Mouse (Mus musculus) hindbrain, embryonic 11.5 days (tissue): Measurements from ENCODE around the gene Unc50. TPM values are rescaled to one million over a fixed set of nuclear protein-coding genes. Genes with fewer than 3 reads are reported as not detected.

Experiments used
- ATAC-seq: fragments of 200-750 bp; cut with Nextera tagmentation; 2 replicates; pipeline ENCODE4 v1.8.0; 2017; ENCODE audit warnings: mild to moderate bottlenecking, moderate TSS enrichment, moderate library complexity; ENCODE audit not compliant: low FRiP score
- DNase-seq: peaks from one replicate; pipeline ENCODE4 v3.0.0-alpha.2; 2015; ENCODE audit warnings: low spot score
- H3K27ac ChIP-seq: fragments of 300-500 bp; sonication (generic); 2 replicates; pipeline ENCODE4 v1.5.1; 2014; ENCODE audit warnings: mild to moderate bottlenecking, low read depth, low read length
- H3K27me3 ChIP-seq: fragments of 300-500 bp; sonication (generic); 2 replicates; pipeline ENCODE4 v1.6.1; 2014; ENCODE audit warnings: mild to moderate bottlenecking, low read length, moderate library complexity, mixed read lengths; ENCODE audit not compliant: control insufficient read depth, insufficient read depth
- H3K36me3 ChIP-seq: fragments of 300-500 bp; sonication (generic); 2 replicates; pipeline ENCODE4 v1.6.1; 2014; ENCODE audit warnings: mild to moderate bottlenecking, low read length, moderate library complexity, mixed read lengths; ENCODE audit not compliant: control insufficient read depth, insufficient read depth
- H3K4me1 ChIP-seq: fragments of 300-500 bp; sonication (generic); replicated peaks from 2 replicates; pipeline ENCODE4 v1.6.1; 2014; ENCODE audit warnings: low read length, mixed read lengths; ENCODE audit not compliant: control insufficient read depth, insufficient read depth
- H3K4me2 ChIP-seq: fragments of 300-500 bp; sonication (generic); replicated peaks from 2 replicates; pipeline ENCODE4 v1.6.1; 2014; ENCODE audit warnings: mild to moderate bottlenecking, low read depth, low read length
- H3K4me3 ChIP-seq: fragments of 300-500 bp; sonication (generic); 2 replicates; pipeline ENCODE4 v1.5.1; 2014; ENCODE audit warnings: low read depth, low read length
- H3K9ac ChIP-seq: fragments of 300-500 bp; sonication (generic); 2 replicates; pipeline ENCODE4 v1.6.1; 2014; ENCODE audit warnings: low read depth, low read length
- H3K9me3 ChIP-seq: fragments of 300-500 bp; sonication (generic); 2 replicates; pipeline ENCODE4 v1.6.1; 2016; ENCODE audit warnings: low read length; ENCODE audit not compliant: control insufficient read depth
- WGBS: fragments of 180-500 bp; shearing (Covaris S2); extraction: QIAGEN DNeasy Blood & Tissue Kit; methylation state at CpG from one replicate; pipeline ENCODE4 v1.1.7; 2014; 5-methylcytosine and 5-hydroxymethylcytosine counted together
- polyA plus RNA-seq: library from polyadenylated mRNA; unstranded; fragments of >200 nt; fragmentation: Nextera tagmentation; extraction: Ambion mirVana; gene quantifications from 2 replicates; pipeline ENCODE4 v1.2.1, GENCODE M21; 2014

Unc50 gene
- 121 and 128 TPM in 2 replicates for polyA plus RNA-seq

- peak within 1 kb of the TSS; percentile 79 for H3K4me2 ChIP-seq
- peak within 1 kb of the TSS; percentile 82 for H3K9ac ChIP-seq
- H3K27ac ChIP-seq: peak within 1 kb of the TSS; percentile 49; the same call in 1 of the 2 replicates
- H3K4me3 ChIP-seq: peak within 1 kb of the TSS; percentile 79
- WGBS: 3% methylated on average over 57 of the region's 57 CpGs
- no peaks in the 10 kb centered on the region for H3K9me3 ChIP-seq
- DNase-seq (peak; percentile 93), ATAC-seq (peak; percentile 98)
- H3K27me3 ChIP-seq: no peaks in the 10 kb centered on the region
- H3K4me1 ChIP-seq: peaks cover 4% of the 10 kb centered on the region; the same call in 1 of the 2 replicates
- H3K36me3 ChIP-seq: no peaks in the 10 kb centered on the region; the same call in 1 of the 2 replicates
Observed at GRCm38 (mm10) chr1:37429366-37430296, at the start of gene Unc50, which contains the start of gene Coa5. Unc50 (plus strand) TSS chr1:37430139. Coa5 (minus strand) TSS chr1:37430103.

GRCm38 (mm10) chr1:37380913-37381312, 49.0 kb upstream of the Unc50 start:
- WGBS: 93% methylated on average over 5 of the region's 5 CpGs
- Histone ChIP-seq H3K36me3 (no peaks in the 10 kb centered on the region), H3K4me2 (no peak overlapping the region), H3K27me3 (no peaks in the 10 kb centered on the region), H3K4me1 (no peaks in the 10 kb centered on the region), H3K9me3 (no peaks in the 10 kb centered on the region), H3K27ac (no peak overlapping the region), H3K4me3 (no peak overlapping the region), H3K9ac (no peak overlapping the region)
- DNase-seq (no peak), ATAC-seq (no peak)

- Histone ChIP-seq H3K4me3 (no peak overlapping the region), H3K9me3 (no peaks in the 10 kb centered on the region), H3K36me3 (no peaks in the 10 kb centered on the region), H3K9ac (no peak overlapping the region), H3K4me1 (no peaks in the 10 kb centered on the region), H3K4me2 (no peak overlapping the region), H3K27me3 (no peaks in the 10 kb centered on the region), H3K27ac (no peak overlapping the region)
- DNase-seq (no peak), ATAC-seq (no peak)
- WGBS: 86% methylated on average over 3 of the region's 3 CpGs
Observed at GRCm38 (mm10) chr1:37384304-37384703, 45.6 kb upstream of the Unc50 start.

- 74% methylated on average over 7 of the region's 7 CpGs for WGBS
Observed at GRCm38 (mm10) chr1:37386448-37386971, 43.4 kb upstream of the Unc50 start.

GRCm38 (mm10) chr1:37393174-37393573, 36.8 kb upstream of the Unc50 start:
- Histone ChIP-seq H3K36me3 (peaks cover 5% of the 10 kb centered on the region; the same call in 1 of the 2 replicates), H3K4me3 (no peak overlapping the region), H3K4me2 (no peak overlapping the region), H3K4me1 (no peaks in the 10 kb centered on the region), H3K9ac (no peak overlapping the region), H3K27me3 (no peaks in the 10 kb centered on the region), H3K9me3 (no peaks in the 10 kb centered on the region), H3K27ac (no peak overlapping the region)
- ATAC-seq (no peak), DNase-seq (no peak)
- 85% methylated on average over 5 of the region's 5 CpGs for WGBS

More at GRCm38 (mm10) chr1:37386448-37386971, 43.4 kb upstream of the Unc50 start:
- ATAC-seq (no peak), DNase-seq (no peak)
- no peaks in the 10 kb centered on the region for H3K27me3 ChIP-seq
- H3K4me1 ChIP-seq: no peaks in the 10 kb centered on the region
- no peak overlapping the region for H3K27ac ChIP-seq
- no peaks in the 10 kb centered on the region for H3K9me3 ChIP-seq
- H3K4me3 ChIP-seq: no peak overlapping the region
- H3K9ac ChIP-seq: no peak overlapping the region
- H3K36me3 ChIP-seq: no peaks in the 10 kb centered on the region
- H3K4me2 ChIP-seq: no peak overlapping the region

- no peak for DNase-seq
- H3K4me2 ChIP-seq: no peak overlapping the region
- no peak overlapping the region for H3K27ac ChIP-seq
Observed at GRCm38 (mm10) chr1:37396481-37396880, 33.5 kb upstream of the Unc50 start.

GRCm38 (mm10) chr1:37398961-37399360, 31.0 kb upstream of the Unc50 start:
- Histone ChIP-seq H3K4me2 (no peak overlapping the region), H3K27ac (no peak overlapping the region), H3K9ac (no peak overlapping the region), H3K36me3 (peaks cover 3% of the 10 kb centered on the region; the same call in 1 of the 2 replicates), H3K9me3 (no peaks in the 10 kb centered on the region), H3K27me3 (no peaks in the 10 kb centered on the region), H3K4me1 (no peaks in the 10 kb centered on the region), H3K4me3 (no peak overlapping the region)
- ATAC-seq: no peak
- no peak for DNase-seq
- WGBS: 70% methylated on average over 3 of the region's 3 CpGs

More at GRCm38 (mm10) chr1:37396481-37396880, 33.5 kb upstream of the Unc50 start:
- ATAC-seq: no peak
- no peaks in the 10 kb centered on the region for H3K4me1 ChIP-seq
- H3K4me3 ChIP-seq: no peak overlapping the region
- 62% methylated on average over 1 of the region's 1 CpGs for WGBS
- H3K27me3 ChIP-seq: no peaks in the 10 kb centered on the region
- H3K9ac ChIP-seq: no peak overlapping the region
- H3K9me3 ChIP-seq: no peaks in the 10 kb centered on the region
- peaks cover 5% of the 10 kb centered on the region; the same call in 1 of the 2 replicates for H3K36me3 ChIP-seq

- Histone ChIP-seq H3K9ac (no peak overlapping the region), H3K27ac (no peak overlapping the region)
- ATAC-seq: no peak
Observed at GRCm38 (mm10) chr1:37399734-37400133, 30.2 kb upstream of the Unc50 start.

More at GRCm38 (mm10) chr1:37399734-37400133, 30.2 kb upstream of the Unc50 start:
- 66% methylated on average over 8 of the region's 8 CpGs for WGBS
- DNase-seq: no peak
- Histone ChIP-seq H3K27me3 (no peaks in the 10 kb centered on the region), H3K4me1 (no peaks in the 10 kb centered on the region), H3K9me3 (no peaks in the 10 kb centered on the region), H3K4me2 (no peak overlapping the region), H3K4me3 (no peak overlapping the region), H3K36me3 (peaks cover 3% of the 10 kb centered on the region; the same call in 1 of the 2 replicates)
